Mouse (Mus musculus) cortical plate, adult 2 months (tissue): Measurements from ENCODE around the gene Lrrc28.

Experiments used
- CTCF ChIP-seq: fragments of 200-500 bp; IDR thresholded peaks from 2 replicates; pipeline ENCODE4 v1.5.1; 2011; ENCODE audit warnings: mild to moderate bottlenecking, control low read depth, low read length; ENCODE audit not compliant: insufficient read depth; ENCODE audit errors: extremely low read depth
- POLR2A ChIP-seq: fragments of 200-500 bp; IDR thresholded peaks from 2 replicates; pipeline ENCODE4 v1.6.1; 2011; ENCODE audit warnings: mild to moderate bottlenecking, low read length, control low read depth; ENCODE audit not compliant: insufficient read depth; ENCODE audit errors: extremely low read depth

DNA sequence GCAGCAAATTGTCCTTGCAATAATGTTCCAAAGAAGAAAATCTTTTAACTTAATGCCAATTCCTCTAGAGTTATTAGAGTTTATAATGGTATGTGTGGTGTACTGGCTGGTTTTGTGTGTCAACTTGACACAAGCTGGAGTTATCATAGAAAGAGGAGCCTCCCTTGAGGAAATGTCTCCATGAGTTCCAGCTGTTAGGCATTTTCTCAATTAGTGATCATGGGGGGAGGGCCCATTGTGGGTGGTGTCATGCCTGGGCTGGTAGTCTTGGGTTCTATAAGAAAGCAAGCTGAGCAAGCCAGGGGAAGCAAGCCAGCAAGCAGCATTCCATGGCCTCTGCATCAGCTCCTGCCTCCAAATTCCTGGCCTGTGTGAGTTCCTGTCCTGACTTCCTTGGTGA, 100.5 kb downstream of the Lrrc28 start:
- TF ChIP-seq POLR2A = no peak
- TF ChIP-seq CTCF = no peak
